Mouse (Mus musculus): ENCODE results near the gene Tbl1xr1.

Gene Tbl1xr1

GRCm38 (mm10) chr3:22076561-22076935, at the start of gene Tbl1xr1:
TSS of gene Tbl1xr1 (plus strand) at chr3:22076652.
- in situ Hi-C loops (cut with MboI; ENCODE audit: low sequenced_read_pairs): loop anchor here (5.0 kb wide), 1 partner anchor 139 kb away; no protein-coding TSS in a partner anchor

GRCm38 (mm10) chr3:22038004-22038403, 38.4 kb upstream of the Tbl1xr1 start:
- in situ Hi-C loops (cut with MboI; ENCODE audit: low sequenced_read_pairs): no loop called here

GRCm38 (mm10) chr3:22039036-22039795, 37.2 kb upstream of the Tbl1xr1 start:
- in situ Hi-C loops (cut with MboI; ENCODE audit: low sequenced_read_pairs): no loop called here

- in situ Hi-C loops (cut with MboI; ENCODE audit: low sequenced_read_pairs): no loop called here
Measured at GRCm38 (mm10) chr3:22040627-22041026, 35.8 kb upstream of the Tbl1xr1 start.

- in situ Hi-C loops (cut with MboI; ENCODE audit: low sequenced_read_pairs): no loop called here
Measured at GRCm38 (mm10) chr3:22047203-22047602, 29.2 kb upstream of the Tbl1xr1 start.

- in situ Hi-C loops (cut with MboI; ENCODE audit: low sequenced_read_pairs): no loop called here
Measured at GRCm38 (mm10) chr3:22056664-22057328, 19.7 kb upstream of the Tbl1xr1 start.

- in situ Hi-C loops (cut with MboI; ENCODE audit: low sequenced_read_pairs): no loop called here
Measured at GRCm38 (mm10) chr3:22058206-22058804, 18.1 kb upstream of the Tbl1xr1 start.

GRCm38 (mm10) chr3:22061163-22061562, 15.3 kb upstream of the Tbl1xr1 start:
- in situ Hi-C loops (cut with MboI; ENCODE audit: low sequenced_read_pairs): no loop called here

- in situ Hi-C loops (cut with MboI; ENCODE audit: low sequenced_read_pairs): no loop called here
Measured at GRCm38 (mm10) chr3:22068621-22069020, 7.8 kb upstream of the Tbl1xr1 start.

GRCm38 (mm10) chr3:22073916-22074315, 2.5 kb upstream of the Tbl1xr1 start:
- in situ Hi-C loops (cut with MboI; ENCODE audit: low sequenced_read_pairs): no loop called here

- in situ Hi-C loops (cut with MboI; ENCODE audit: low sequenced_read_pairs): loop anchor here (5.0 kb wide), 1 partner anchor 137 kb away; no protein-coding TSS in a partner anchor
Measured at GRCm38 (mm10) chr3:22074591-22075294, 1.7 kb upstream of the Tbl1xr1 start.

- in situ Hi-C loops (cut with MboI; ENCODE audit: low sequenced_read_pairs): loop anchor here (5.0 kb wide), 1 partner anchor 138 kb away; no protein-coding TSS in a partner anchor
Measured at GRCm38 (mm10) chr3:22075517-22075886, 950 bp upstream of the Tbl1xr1 start.

GRCm38 (mm10) chr3:22075887-22076560, 428 bp upstream of the Tbl1xr1 start:
- in situ Hi-C loops (cut with MboI; ENCODE audit: low sequenced_read_pairs): loop anchor here (5.0 kb wide), 1 partner anchor 139 kb away; no protein-coding TSS in a partner anchor

GRCm38 (mm10) chr3:22076936-22077656, 644 bp downstream of the Tbl1xr1 start:
- in situ Hi-C loops (cut with MboI; ENCODE audit: low sequenced_read_pairs): loop anchor here (5.0 kb wide), 1 partner anchor 140 kb away; no protein-coding TSS in a partner anchor

- in situ Hi-C loops (cut with MboI; ENCODE audit: low sequenced_read_pairs): loop anchor here (5.0 kb wide), 1 partner anchor 141 kb away; no protein-coding TSS in a partner anchor
Measured at GRCm38 (mm10) chr3:22077657-22078475, 1.4 kb downstream of the Tbl1xr1 start.

- in situ Hi-C loops (cut with MboI; ENCODE audit: low sequenced_read_pairs): loop anchor here (5.0 kb wide), 1 partner anchor 141 kb away; no protein-coding TSS in a partner anchor
Measured at GRCm38 (mm10) chr3:22078529-22078928, 2.1 kb downstream of the Tbl1xr1 start.

- in situ Hi-C loops (cut with MboI; ENCODE audit: low sequenced_read_pairs): no loop called here
Measured at GRCm38 (mm10) chr3:22081869-22082268, 5.4 kb downstream of the Tbl1xr1 start.

- in situ Hi-C loops (cut with MboI; ENCODE audit: low sequenced_read_pairs): no loop called here
Measured at GRCm38 (mm10) chr3:22082823-22083222, 6.4 kb downstream of the Tbl1xr1 start.
